Mouse (Mus musculus): ENCODE results near the gene Efcc1. TPM values are rescaled to one million over a fixed set of nuclear protein-coding genes. Genes with fewer than 3 reads are reported as not detected.

Gene Efcc1
- polyA plus RNA-seq (2012; rRNA removed): 0.16 and 0.39 TPM in 2 replicates

GRCm38 (mm10) chr6:87730591-87731462 lies at the start of gene Efcc1:
Efcc1 (plus strand) TSS chr6:87730869.

GRCm38 (mm10) chr6:87777842-87778241 lies 47.2 kb downstream of the Efcc1 start, which contains the start of gene Gp9:
Gp9 (plus strand) TSS chr6:87778072.

Other genes starting within 250 kb of the Efcc1 start
- 1.5 and 1.8 TPM in 2 replicates for gene Arhgap25, start 197.6 kb upstream of the Efcc1 start, polyA plus RNA-seq (2012; rRNA removed)
- 2.7 and 3.0 TPM in 2 replicates for gene Prokr1, start 140.1 kb upstream of the Efcc1 start, polyA plus RNA-seq (2012; rRNA removed)
- 9.7 and 10.1 TPM in 2 replicates for gene Aplf, start 58.7 kb upstream of the Efcc1 start, polyA plus RNA-seq (2012; rRNA removed)
- gene Gp9, start 47.2 kb downstream of the Efcc1 start, polyA plus RNA-seq (2012; rRNA removed): 31.8 and 34.2 TPM in 2 replicates
- 15.5 and 21.2 TPM in 2 replicates for gene Rab43, start 81.3 kb downstream of the Efcc1 start, polyA plus RNA-seq (2012; rRNA removed)
- gene Gm45140, start 104.9 kb downstream of the Efcc1 start, polyA plus RNA-seq (2012; rRNA removed): 5.1 and 6.2 TPM in 2 replicates
- 17.1 and 17.5 TPM in 2 replicates for gene Isy1, start 107.9 kb downstream of the Efcc1 start, polyA plus RNA-seq (2012; rRNA removed)
- 188 and 223 TPM in 2 replicates for gene Cnbp, start 120.2 kb downstream of the Efcc1 start, polyA plus RNA-seq (2012; rRNA removed)
- 19.2 and 24.4 TPM in 2 replicates for gene Copg1, start 156.9 kb downstream of the Efcc1 start, polyA plus RNA-seq (2012; rRNA removed)
- 11.1 and 11.4 TPM in 2 replicates for gene Hmces, start 183.1 kb downstream of the Efcc1 start, polyA plus RNA-seq (2012; rRNA removed)